Mouse (Mus musculus) ES-Bruce4 (cell line): ENCODE measurements at regions not wholly inside any gene's neighbourhood (a gene's known extent, or its start where the extent isn't known, plus 50 kb on each side); places are given as distances from the start of the nearest gene placed in this dataset.

ENCODE experiments used
- CTCF ChIP-seq: IDR thresholded peaks from one replicate; pipeline ENCODE4 v1.8.1; 2011; ENCODE audit warnings: low read depth, low read length
- EP300 ChIP-seq: IDR thresholded peaks from 2 replicates; pipeline ENCODE4 v1.6.1; 2011; ENCODE audit warnings: low read depth, low read length; ENCODE audit not compliant: insufficient read depth
- POLR2A ChIP-seq: IDR thresholded peaks from one replicate; pipeline ENCODE4 v1.8.1; 2011; ENCODE audit warnings: low read length; ENCODE audit not compliant: insufficient read depth

- no peak for TF ChIP-seq POLR2A
- no peak for TF ChIP-seq CTCF
- TF ChIP-seq EP300, result no peak
These were observed 226.0 kb upstream of the Robo2 start for GRCm38 (mm10) chr16:74637638-74638037.
